Mouse (Mus musculus) spleen, adult 2 months (tissue): ENCODE data around the gene Txk.

Experiments used
- CTCF ChIP-seq: fragments of 200-500 bp; IDR thresholded peaks from 2 replicates; pipeline ENCODE4 v1.5.1; 2011; ENCODE audit warnings: mild to moderate bottlenecking, inconsistent platforms; ENCODE audit not compliant: insufficient read depth, insufficient read length, insufficient replicate concordance; ENCODE audit errors: extremely low read depth
- POLR2A ChIP-seq: fragments of 200-500 bp; IDR thresholded peaks from 2 replicates; pipeline ENCODE4 v1.6.1; 2011; ENCODE audit warnings: low read depth, low read length, inconsistent platforms

GRCm38 (mm10) chr5:72690516-72690915, 62.1 kb downstream of the Txk start:
- no peak for TF ChIP-seq CTCF
- TF ChIP-seq POLR2A, result no peak
